Mouse (Mus musculus) stomach, embryonic 16.5 days (tissue): ENCODE results near the gene Tmem251. TPM values are rescaled to one million over a fixed set of nuclear protein-coding genes. Genes with fewer than 3 reads are reported as not detected.

Source experiments
- ATAC-seq: fragments of 200-750 bp; cut with Nextera tagmentation; 2 replicates; pipeline ENCODE4 v1.8.0; 2017; ENCODE audit warnings: moderate number of reproducible peaks, moderate TSS enrichment; ENCODE audit not compliant: insufficient read depth, low FRiP score
- H3K27ac ChIP-seq: fragments of 300-500 bp; sonication (generic); 2 replicates; pipeline ENCODE4 v1.5.1; 2014; ENCODE audit warnings: low read length
- H3K27me3 ChIP-seq: fragments of 300-500 bp; sonication (generic); 2 replicates; pipeline ENCODE4 v1.6.1; 2014; ENCODE audit warnings: low read length, control low read depth, mixed read lengths; ENCODE audit not compliant: control insufficient read depth, insufficient read depth
- H3K36me3 ChIP-seq: fragments of 300-500 bp; sonication (generic); 2 replicates; pipeline ENCODE4 v1.6.1; 2014; ENCODE audit warnings: low read length; ENCODE audit not compliant: control insufficient read depth, insufficient read depth
- H3K4me1 ChIP-seq: fragments of 300-500 bp; sonication (generic); 2 replicates; pipeline ENCODE4 v1.6.1; 2014; ENCODE audit warnings: low read length, control low read depth, mixed read lengths; ENCODE audit not compliant: control insufficient read depth, insufficient read depth
- H3K4me2 ChIP-seq: fragments of 300-500 bp; sonication (generic); 2 replicates; pipeline ENCODE4 v1.6.1; 2014; ENCODE audit warnings: low read depth, low read length, mixed read lengths
- H3K4me3 ChIP-seq: fragments of 300-500 bp; sonication (generic); replicated peaks from 2 replicates; pipeline ENCODE4 v1.5.1; 2014; ENCODE audit warnings: mild to moderate bottlenecking, low read length
- H3K9ac ChIP-seq: fragments of 300-500 bp; sonication (generic); 2 replicates; pipeline ENCODE4 v1.6.1; 2014; ENCODE audit warnings: low read length
- H3K9me3 ChIP-seq: fragments of 300-500 bp; sonication (generic); replicated peaks from 2 replicates; pipeline ENCODE4 v1.6.1; 2016; ENCODE audit warnings: low read length, control low read depth; ENCODE audit not compliant: control insufficient read depth
- WGBS: fragments of 180-500 bp; shearing (Covaris S2); extraction: QIAGEN DNeasy Blood & Tissue Kit; methylation state at CpG from one replicate; pipeline ENCODE4 v1.1.7; 2014; 5-methylcytosine and 5-hydroxymethylcytosine counted together
- polyA plus RNA-seq: library from polyadenylated mRNA; unstranded; fragments of >200 nt; fragmentation: Nextera tagmentation; extraction: Ambion mirVana; gene quantifications from 2 replicates; pipeline ENCODE4 v1.2.1, GENCODE M21; 2015

The Tmem251 gene
- polyA plus RNA-seq = 8.4 and 9.6 TPM in 2 replicates

GRCm38 (mm10) chr12:102743589-102744574 lies at the start of gene Tmem251, which contains the start of gene Moap1:
Gene Tmem251 (plus strand): TSS chr12:102743762.
Gene Moap1 (minus strand): TSS chr12:102743661.
- WGBS = under 1% methylated on average over 63 of the region's 63 CpGs
- H3K9ac ChIP-seq = peak within 1 kb of the TSS; percentile 91
- H3K9me3 ChIP-seq = no peaks in the 10 kb centered on the region
- H3K4me2 ChIP-seq = peak within 1 kb of the TSS; percentile 93
- ATAC-seq = peak; percentile 96
- H3K4me1 ChIP-seq = peaks cover 14% of the 10 kb centered on the region
- H3K4me3 ChIP-seq = peak within 1 kb of the TSS; percentile 84
- H3K36me3 ChIP-seq = no peaks in the 10 kb centered on the region
- H3K27me3 ChIP-seq = no peaks in the 10 kb centered on the region
- peak within 1 kb of the TSS; percentile 95 for H3K27ac ChIP-seq

- no peaks in the 10 kb centered on the region for H3K27me3 ChIP-seq
- H3K9me3 ChIP-seq = no peaks in the 10 kb centered on the region
- H3K4me1 ChIP-seq = peaks cover 57% of the 10 kb centered on the region
- no peak overlapping the region for H3K4me3 ChIP-seq
- no peak overlapping the region for H3K4me2 ChIP-seq
- 68% methylated on average over 18 of the region's 18 CpGs for WGBS
- no peaks in the 10 kb centered on the region for H3K36me3 ChIP-seq
- no peak overlapping the region for H3K27ac ChIP-seq
- no peak for ATAC-seq
- 0 out of 2 replicates have a peak overlapping the region, but pooled peaks have one; percentile 39 for H3K9ac ChIP-seq
Observed at GRCm38 (mm10) chr12:102695369-102696239, 48.0 kb upstream of the Tmem251 start.

- H3K4me2 ChIP-seq = no peak overlapping the region
- no peaks in the 10 kb centered on the region for H3K27me3 ChIP-seq
- peaks cover 53% of the 10 kb centered on the region for H3K4me1 ChIP-seq
- no peaks in the 10 kb centered on the region for H3K9me3 ChIP-seq
- 63% methylated on average over 14 of the region's 14 CpGs for whole genome bisulfite sequencing
- 0 out of 2 replicates have a peak overlapping the region, but pooled peaks have one; percentile 39 for H3K9ac ChIP-seq
- no peak for ATAC-seq
- no peaks in the 10 kb centered on the region for H3K36me3 ChIP-seq
- H3K4me3 ChIP-seq = no peak overlapping the region
- no peak overlapping the region for H3K27ac ChIP-seq
Observed at GRCm38 (mm10) chr12:102696635-102697354, 46.8 kb upstream of the Tmem251 start.

- 73% methylated on average over 7 of the region's 7 CpGs for WGBS
Observed at GRCm38 (mm10) chr12:102697381-102697780, 46.2 kb upstream of the Tmem251 start.

GRCm38 (mm10) chr12:102698089-102698684 lies 45.4 kb upstream of the Tmem251 start:
- Histone ChIP-seq H3K4me3 (no peak overlapping the region), H3K27me3 (no peaks in the 10 kb centered on the region), H3K4me2 (no peak overlapping the region), H3K9ac (peak overlapping the region; percentile 47; the same call in 1 of the 2 replicates), H3K27ac (peak overlapping the region; percentile 76), H3K4me1 (peaks cover 55% of the 10 kb centered on the region), H3K36me3 (no peaks in the 10 kb centered on the region), H3K9me3 (no peaks in the 10 kb centered on the region)
- WGBS = 47% methylated on average over 1 of the region's 1 CpGs
- ATAC-seq = peak; percentile 61; the same call in 1 of the 2 replicates

More at GRCm38 (mm10) chr12:102697381-102697780, 46.2 kb upstream of the Tmem251 start:
- Histone ChIP-seq H3K4me2 (no peak overlapping the region), H3K36me3 (no peaks in the 10 kb centered on the region), H3K9me3 (no peaks in the 10 kb centered on the region), H3K4me3 (no peak overlapping the region), H3K27ac (no peak overlapping the region), H3K27me3 (no peaks in the 10 kb centered on the region), H3K4me1 (peaks cover 50% of the 10 kb centered on the region), H3K9ac (no peak overlapping the region)
- ATAC-seq = no peak

GRCm38 (mm10) chr12:102699156-102699555 lies 44.4 kb upstream of the Tmem251 start:
- Histone ChIP-seq H3K4me1 (peaks cover 65% of the 10 kb centered on the region), H3K9ac (no peak overlapping the region), H3K27me3 (no peaks in the 10 kb centered on the region), H3K36me3 (no peaks in the 10 kb centered on the region), H3K4me2 (no peak overlapping the region), H3K4me3 (no peak overlapping the region), H3K9me3 (no peaks in the 10 kb centered on the region), H3K27ac (no peak overlapping the region)
- no peak for ATAC-seq
- 68% methylated on average over 1 of the region's 1 CpGs for WGBS

- H3K4me2 ChIP-seq = no peak overlapping the region
- no peak for ATAC-seq
- H3K9ac ChIP-seq = no peak overlapping the region
- no peak overlapping the region for H3K27ac ChIP-seq
- WGBS = 50% methylated on average over 12 of the region's 12 CpGs
- no peaks in the 10 kb centered on the region for H3K9me3 ChIP-seq
- no peak overlapping the region for H3K4me3 ChIP-seq
- no peaks in the 10 kb centered on the region for H3K36me3 ChIP-seq
- no peaks in the 10 kb centered on the region for H3K27me3 ChIP-seq
- peaks cover 68% of the 10 kb centered on the region for H3K4me1 ChIP-seq
Observed at GRCm38 (mm10) chr12:102700453-102700852, 43.1 kb upstream of the Tmem251 start.

- Histone ChIP-seq H3K4me3 (no peak overlapping the region), H3K4me1 (peaks cover 61% of the 10 kb centered on the region)
Observed at GRCm38 (mm10) chr12:102701691-102702207, 41.8 kb upstream of the Tmem251 start.

More at GRCm38 (mm10) chr12:102701691-102702207, 41.8 kb upstream of the Tmem251 start:
- ATAC-seq = no peak
- Histone ChIP-seq H3K9me3 (no peaks in the 10 kb centered on the region), H3K9ac (no peak overlapping the region), H3K27me3 (no peaks in the 10 kb centered on the region), H3K27ac (no peak overlapping the region), H3K36me3 (no peaks in the 10 kb centered on the region), H3K4me2 (no peak overlapping the region)
- WGBS = 86% methylated on average over 5 of the region's 5 CpGs
